Mouse (Mus musculus): ENCODE measurements around the gene Thap12. TPM values are rescaled to one million over a fixed set of nuclear protein-coding genes. Genes with fewer than 3 reads are reported as not detected.
A peak's percentile ranks its signal among the peaks of the same experiment; 100 is the strongest.

Thap12 gene
- total RNA-seq (2014; fragmentation: Nextera tagmentation): 50.1 and 50.6 TPM in 2 replicates
- total RNA-seq (2017): 74.5 and 88.2 TPM in 2 replicates

GRCm38 (mm10) chr7:98702283-98703240 is at the start of gene Thap12:
Gene Thap12, plus strand, starts transcription at chr7:98703103.
- ATAC-seq (replicated peaks; ENCODE audit: low FRiP score, low TSS enrichment, poor library complexity, severe bottlenecking): peak; percentile 98

GRCm38 (mm10) chr7:98655681-98656530 is 47.0 kb upstream of the Thap12 start:
- ATAC-seq (replicated peaks; ENCODE audit: low FRiP score, low TSS enrichment, poor library complexity, severe bottlenecking): peak; percentile 76

- ATAC-seq (replicated peaks; ENCODE audit: low FRiP score, low TSS enrichment, poor library complexity, severe bottlenecking): peak; percentile 97
These were observed 46.2 kb upstream of the Thap12 start, which contains the start of gene Emsy for GRCm38 (mm10) chr7:98656531-98657221. Gene Emsy, minus strand, starts transcription at chr7:98656783.

- no peak for ATAC-seq (replicated peaks; ENCODE audit: low FRiP score, low TSS enrichment, poor library complexity, severe bottlenecking)
These were observed 37.7 kb upstream of the Thap12 start for GRCm38 (mm10) chr7:98665166-98665565.

GRCm38 (mm10) chr7:98665726-98666125 is 37.2 kb upstream of the Thap12 start:
- ATAC-seq (replicated peaks; ENCODE audit: low FRiP score, low TSS enrichment, poor library complexity, severe bottlenecking): no peak

GRCm38 (mm10) chr7:98667956-98668746 is 34.8 kb upstream of the Thap12 start:
- no peak for ATAC-seq (replicated peaks; ENCODE audit: low FRiP score, low TSS enrichment, poor library complexity, severe bottlenecking)

- ATAC-seq (replicated peaks; ENCODE audit: low FRiP score, low TSS enrichment, poor library complexity, severe bottlenecking): no peak
These were observed 32.1 kb upstream of the Thap12 start for GRCm38 (mm10) chr7:98670831-98671230.

GRCm38 (mm10) chr7:98671416-98671815 is 31.5 kb upstream of the Thap12 start:
- ATAC-seq (replicated peaks; ENCODE audit: low FRiP score, low TSS enrichment, poor library complexity, severe bottlenecking): no peak

- ATAC-seq (replicated peaks; ENCODE audit: low FRiP score, low TSS enrichment, poor library complexity, severe bottlenecking): no peak
These were observed 30.5 kb upstream of the Thap12 start for GRCm38 (mm10) chr7:98672241-98672955.

GRCm38 (mm10) chr7:98674344-98674743 is 28.6 kb upstream of the Thap12 start:
- ATAC-seq (replicated peaks; ENCODE audit: low FRiP score, low TSS enrichment, poor library complexity, severe bottlenecking): peak; percentile 49

- ATAC-seq (replicated peaks; ENCODE audit: low FRiP score, low TSS enrichment, poor library complexity, severe bottlenecking): no peak
These were observed 25.4 kb upstream of the Thap12 start for GRCm38 (mm10) chr7:98677511-98677910.

GRCm38 (mm10) chr7:98678441-98678840 is 24.5 kb upstream of the Thap12 start:
- no peak for ATAC-seq (replicated peaks; ENCODE audit: low FRiP score, low TSS enrichment, poor library complexity, severe bottlenecking)

GRCm38 (mm10) chr7:98680691-98681090 is 22.2 kb upstream of the Thap12 start:
- no peak for ATAC-seq (replicated peaks; ENCODE audit: low FRiP score, low TSS enrichment, poor library complexity, severe bottlenecking)

- ATAC-seq (replicated peaks; ENCODE audit: low FRiP score, low TSS enrichment, poor library complexity, severe bottlenecking): no peak
These were observed 20.1 kb upstream of the Thap12 start for GRCm38 (mm10) chr7:98682821-98683220.

- no peak for ATAC-seq (replicated peaks; ENCODE audit: low FRiP score, low TSS enrichment, poor library complexity, severe bottlenecking)
These were observed 17.0 kb upstream of the Thap12 start for GRCm38 (mm10) chr7:98685895-98686294.

GRCm38 (mm10) chr7:98690126-98690525 is 12.8 kb upstream of the Thap12 start:
- no peak for ATAC-seq (replicated peaks; ENCODE audit: low FRiP score, low TSS enrichment, poor library complexity, severe bottlenecking)

- ATAC-seq (replicated peaks; ENCODE audit: low FRiP score, low TSS enrichment, poor library complexity, severe bottlenecking): 0 out of 2 replicates have a peak, but pooled peaks have one; percentile 37
These were observed 12.1 kb upstream of the Thap12 start for GRCm38 (mm10) chr7:98690831-98691230.

Data from megakaryocyte-erythroid progenitor cell, adult 5-6 weeks (primary cell).